Mouse (Mus musculus) left cerebral cortex, postnatal 25 days (tissue): ENCODE measurements around the gene Enox1. TPM values are rescaled to one million over a fixed set of nuclear protein-coding genes. Genes with fewer than 3 reads are reported as not detected.
A peak's percentile ranks its signal among the peaks of the same experiment; 100 is the strongest.

ENCODE experiments used
- DNase-seq, 2 experiments: peaks; one replicate each; pipeline ENCODE4 v3.0.0; 2022; ENCODE audit warnings: low spot score in 2 of 2, mixed read lengths in 1 of 2
- intact Hi-C: fragments of 180-260 bp; cut with DNase I; formaldehyde crosslinking; loops from one replicate; pipeline ENCODE4 v1.15.1; 2025
- total RNA-seq, 2 experiments: library from RNA; stranded (reverse); gene quantifications; 2 replicates each; pipeline ENCODE4 v1.2.3; 2021

The Enox1 gene
- total RNA-seq, 2 experiments from 2014 or later: 57.1 to 60.3 TPM

DNA sequence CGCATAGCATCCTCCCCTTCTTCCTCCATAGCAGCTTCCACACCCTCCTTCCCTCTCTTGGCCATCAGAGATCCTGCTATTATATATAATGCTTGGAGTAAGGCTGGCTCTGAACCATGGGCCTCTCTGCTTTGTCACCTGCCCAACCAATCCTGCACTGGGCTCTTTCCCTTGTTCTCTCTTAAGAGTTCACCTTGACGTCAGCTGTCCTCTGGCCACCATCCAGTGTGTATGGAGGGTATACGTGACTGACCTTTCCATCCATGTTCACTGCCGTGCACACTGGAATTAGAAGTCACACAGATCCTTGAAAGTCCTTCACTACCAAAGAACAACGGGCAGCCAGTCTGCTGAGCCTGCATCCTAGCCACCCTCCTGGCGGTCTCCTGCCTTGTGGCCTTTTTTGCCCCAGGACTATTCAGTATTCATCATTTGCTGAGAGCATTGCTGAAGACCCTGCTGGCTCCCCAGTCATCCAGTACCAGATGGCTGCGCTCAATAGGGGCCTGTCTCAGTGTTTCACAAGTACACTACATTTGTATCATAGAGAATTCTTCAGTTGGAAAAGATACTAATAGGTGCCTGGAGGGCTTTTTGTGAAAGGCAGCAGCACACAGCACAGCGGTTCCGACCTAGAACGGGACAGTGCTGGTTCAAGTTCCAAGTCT, 526.5 kb downstream of the Enox1 start:
- no peak for DNase-seq
- intact Hi-C loops: no loop called here

DNA sequence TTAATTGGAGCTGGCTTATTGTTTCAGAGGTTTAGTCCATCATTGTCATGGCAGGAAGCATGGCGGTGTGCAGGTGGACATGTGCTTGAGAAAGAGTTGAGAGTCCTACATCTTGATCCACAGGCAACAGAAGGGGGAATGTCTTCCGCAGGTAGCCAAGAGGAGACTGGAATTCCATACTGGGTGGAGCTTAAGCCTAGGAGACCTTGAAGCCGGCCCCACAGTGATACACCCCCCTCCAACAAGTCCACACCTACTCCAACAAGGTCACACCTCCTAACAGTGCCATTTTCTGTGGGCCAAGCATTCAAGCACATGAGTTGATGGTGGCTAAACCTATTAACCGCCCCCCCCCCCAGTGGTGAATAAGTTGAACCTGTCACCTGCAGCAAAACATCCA, 533.3 kb downstream of the Enox1 start:
- no peak for DNase-seq
- intact Hi-C loops: no loop called here

DNA sequence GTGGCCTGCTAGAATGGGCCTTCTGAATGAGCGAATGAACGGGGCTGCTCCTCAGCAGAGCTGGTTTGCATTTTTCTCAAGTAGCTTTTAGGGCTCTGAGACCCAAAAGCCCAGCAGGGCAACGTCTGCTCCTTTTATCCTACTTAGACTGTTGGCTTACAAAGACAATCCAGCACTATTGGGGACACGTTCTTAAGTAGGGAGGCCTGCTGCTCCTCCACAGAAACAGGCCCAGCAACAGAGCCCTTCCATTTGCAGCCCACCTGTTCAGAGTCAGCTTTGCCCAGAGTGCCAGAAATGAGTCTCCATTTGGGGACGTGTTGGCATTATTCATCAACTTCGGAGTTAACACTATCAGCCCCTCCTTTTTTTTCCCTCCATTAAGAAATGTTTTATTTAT, 548.4 kb downstream of the Enox1 start:
- intact Hi-C loops: no loop called here
- DNase-seq: no peak

DNA sequence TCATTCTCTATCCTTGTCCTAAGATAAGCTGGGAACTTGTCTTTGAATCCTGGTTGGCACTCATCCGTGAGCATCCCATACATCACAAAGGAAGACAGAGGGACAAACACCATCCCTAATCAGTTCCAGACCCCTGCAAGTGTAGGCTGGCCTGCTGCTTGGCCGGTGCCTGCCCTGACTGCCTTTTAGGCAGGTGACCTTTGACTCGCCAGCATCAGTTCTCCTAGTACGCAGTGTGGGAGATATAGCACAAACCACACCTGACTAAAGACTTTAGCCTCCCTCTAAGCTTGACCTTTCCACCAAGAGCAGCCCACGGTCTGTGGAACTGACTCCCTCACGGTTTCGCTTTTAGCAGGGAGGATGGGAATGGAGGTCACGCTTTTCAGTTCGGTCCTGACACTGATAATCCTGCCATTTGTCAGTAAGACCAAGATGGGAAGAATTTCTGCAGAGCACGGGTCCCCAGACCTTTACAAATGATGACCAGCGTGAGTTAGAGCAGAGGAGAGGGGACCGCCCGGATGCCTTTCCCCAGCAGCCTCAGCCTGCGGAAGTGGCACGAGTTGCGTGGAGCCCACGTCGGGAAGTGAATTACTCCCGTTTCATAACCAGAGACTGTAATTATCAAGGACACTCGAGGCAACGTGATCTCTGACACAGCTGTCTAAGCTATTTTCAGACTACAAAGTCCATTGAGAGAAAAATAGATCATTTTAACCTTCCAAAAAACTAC, 550.1 kb downstream of the Enox1 start:
- intact Hi-C loops: no loop called here
- no peak for DNase-seq

DNA sequence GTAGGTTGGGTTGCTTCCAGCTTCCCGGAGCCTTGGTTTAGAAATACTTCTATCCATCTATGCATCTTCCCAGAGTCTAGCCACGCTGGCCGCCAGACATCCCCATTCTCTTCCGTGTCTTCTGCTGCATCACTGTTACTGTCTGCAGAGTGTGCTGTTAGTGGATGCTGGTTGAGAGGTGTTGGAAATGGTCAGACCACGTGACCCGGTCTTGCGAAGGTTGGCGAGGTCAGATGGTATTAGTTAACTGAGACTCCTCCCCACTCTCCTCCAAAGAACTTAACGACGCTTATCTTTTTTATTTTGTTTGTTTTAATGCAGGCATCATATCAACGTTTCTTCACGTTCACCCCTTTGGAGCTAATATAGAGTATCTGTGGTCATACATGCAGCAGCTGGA, 550.7 kb downstream of the Enox1 start:
- intact Hi-C loops: no loop called here
- no peak for DNase-seq

DNA sequence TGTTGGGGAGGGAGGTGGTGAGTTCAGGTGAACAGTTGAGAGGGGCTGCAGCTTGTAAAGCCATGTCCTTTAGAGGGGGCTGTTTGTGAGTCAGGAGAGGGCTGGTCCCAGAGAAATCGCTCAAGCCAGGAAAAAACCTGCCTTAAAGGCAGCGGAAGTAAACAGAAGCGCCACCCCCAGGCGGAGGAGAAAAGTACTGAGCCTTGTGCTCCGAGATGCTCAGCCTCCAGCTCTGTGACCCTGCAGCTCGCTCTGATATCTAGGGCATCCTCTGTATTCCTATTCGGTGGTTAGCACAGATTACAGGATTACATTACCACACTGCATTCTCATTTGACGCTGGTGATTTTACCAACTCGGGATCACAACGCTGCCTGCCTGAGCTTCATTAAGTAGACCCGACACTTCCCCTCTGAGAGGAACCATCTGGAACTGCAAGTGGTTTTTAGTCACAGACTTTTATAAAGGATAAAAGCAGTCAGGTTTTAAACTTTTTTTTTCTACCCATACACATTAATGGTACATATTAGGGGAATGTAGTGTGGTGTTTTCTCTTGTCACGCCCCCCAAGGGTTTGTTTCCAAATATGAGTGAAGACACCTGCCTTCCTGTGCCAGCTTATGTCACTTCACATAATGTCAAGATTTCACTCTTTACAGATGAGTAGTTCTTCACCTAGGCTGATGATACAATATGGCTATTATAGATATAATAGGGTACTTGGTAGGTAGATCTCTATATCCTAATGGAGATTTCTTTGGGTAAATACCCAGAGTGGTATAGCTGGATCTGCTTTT, 552.0 kb downstream of the Enox1 start:
- intact Hi-C loops: no loop called here

DNA sequence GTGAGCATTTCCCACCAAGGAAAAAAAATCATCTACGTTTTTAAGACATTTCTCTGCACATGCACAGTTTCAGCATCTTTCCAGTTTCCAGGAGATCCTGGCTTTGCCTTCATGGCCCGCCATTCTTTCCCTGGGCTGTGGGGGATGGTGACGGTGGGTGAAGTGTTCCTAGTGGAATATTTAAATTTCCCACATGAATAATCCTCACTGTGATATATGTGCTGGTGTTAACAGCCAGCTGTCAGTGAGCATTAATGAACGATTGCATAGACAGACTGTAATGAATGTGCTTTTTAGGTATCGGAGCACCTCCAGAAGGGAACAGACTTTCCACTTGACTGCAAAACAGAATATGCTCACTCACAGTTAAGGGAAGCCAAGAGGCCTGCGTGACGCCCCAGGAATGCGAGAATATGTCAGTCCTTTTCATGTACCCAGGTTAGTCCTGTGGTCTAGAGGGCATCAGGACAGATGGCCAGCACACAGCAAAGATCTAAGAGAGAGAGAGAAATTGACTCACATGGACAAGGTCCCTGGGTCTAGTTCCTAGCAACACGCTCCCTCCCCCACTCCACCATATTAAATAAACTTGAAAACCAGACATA, 558.5 kb downstream of the Enox1 start:
- intact Hi-C loops: no loop called here
- no peak for DNase-seq

More for the DNA sequence above, 552.0 kb downstream of the Enox1 start:
- no peak for DNase-seq

DNA sequence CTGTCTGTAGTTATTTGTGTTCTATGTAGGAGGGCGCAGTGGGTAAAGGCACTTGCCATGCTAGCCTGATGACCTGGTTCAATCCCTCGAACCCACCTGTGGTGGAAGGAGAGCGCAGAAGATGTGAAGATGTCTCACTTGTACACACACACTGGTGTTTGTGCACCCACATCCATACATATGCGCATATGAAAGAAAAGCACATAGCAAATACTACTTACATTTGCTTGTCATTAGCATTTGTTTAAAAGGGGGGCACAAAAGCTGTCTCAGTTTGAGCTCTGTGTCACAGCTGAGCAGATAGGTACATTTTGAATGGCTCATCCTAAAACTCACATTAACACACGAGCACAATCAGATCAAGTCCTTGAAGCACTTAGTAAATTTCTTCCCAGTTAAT, 560.4 kb downstream of the Enox1 start:
- no peak for DNase-seq
- intact Hi-C loops: no loop called here

DNA sequence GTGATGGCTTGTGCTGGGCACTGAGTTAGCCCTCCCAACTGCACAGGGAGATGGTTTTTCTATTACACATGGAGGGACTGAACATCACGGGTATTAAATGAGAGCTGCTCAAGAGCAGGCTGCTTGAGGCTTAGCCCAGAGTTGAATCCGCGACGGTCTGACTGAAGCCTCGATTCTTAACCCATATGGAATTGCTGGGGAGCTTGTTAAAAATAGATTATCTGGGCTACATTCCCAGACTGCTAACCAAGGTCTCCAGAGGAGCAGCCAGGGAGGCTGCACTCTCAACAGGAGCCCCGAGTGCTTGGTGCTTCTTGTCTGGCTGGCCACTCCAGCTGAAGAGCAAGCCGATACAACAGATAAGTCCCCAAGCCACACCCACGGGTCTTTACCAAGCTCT, 562.3 kb downstream of the Enox1 start:
- intact Hi-C loops: no loop called here
- DNase-seq: no peak

DNA sequence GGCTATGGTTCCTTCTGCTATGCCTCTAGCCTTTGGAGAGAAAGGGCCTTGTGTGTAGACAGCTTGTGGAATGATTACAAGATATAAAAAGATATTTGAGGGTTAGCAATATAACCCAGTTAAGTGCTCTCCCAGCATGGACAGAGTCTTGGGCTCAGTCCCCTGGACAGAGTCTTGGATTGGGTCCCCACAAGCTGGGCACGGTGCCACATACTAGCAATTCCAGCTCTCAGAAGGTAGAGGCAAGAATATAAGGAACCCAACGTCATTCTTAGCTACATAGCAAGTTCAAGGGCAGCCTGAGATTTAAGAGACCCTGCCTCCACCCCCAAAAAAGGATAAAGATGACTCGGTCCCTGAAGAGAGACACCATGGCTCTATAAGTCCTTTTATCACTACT, 581.5 kb downstream of the Enox1 start:
- DNase-seq: no peak
- intact Hi-C loops: no loop called here

DNA sequence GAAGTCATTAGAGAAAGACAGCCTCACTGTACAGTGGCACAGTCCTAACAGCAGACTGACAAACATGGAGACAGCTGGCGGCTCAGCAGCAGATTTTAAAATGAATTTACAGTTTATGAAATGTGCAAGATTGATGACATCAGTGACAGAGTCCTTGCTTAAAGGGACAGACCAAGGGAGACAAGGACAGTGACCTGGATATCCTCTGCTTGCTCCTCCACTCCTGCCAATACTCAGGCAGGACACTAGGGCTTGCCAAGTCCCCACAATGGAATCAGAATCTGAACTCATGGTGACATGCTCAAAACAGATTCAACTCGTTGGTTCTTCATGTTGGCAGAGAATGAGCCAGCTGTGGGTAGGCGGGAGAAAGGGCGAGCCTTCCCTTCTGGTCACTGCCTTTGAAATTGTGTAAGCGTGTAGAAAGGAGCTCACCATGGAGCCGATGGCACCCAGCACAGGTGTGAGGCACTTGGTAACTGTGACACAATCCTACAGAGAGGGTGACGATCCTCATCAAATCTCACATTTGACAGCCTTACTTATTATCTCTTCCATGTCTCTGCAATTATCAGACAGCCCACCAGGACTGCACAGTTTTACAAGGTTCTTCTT, 582.3 kb downstream of the Enox1 start:
- DNase-seq: no peak
- intact Hi-C loops: no loop called here

DNA sequence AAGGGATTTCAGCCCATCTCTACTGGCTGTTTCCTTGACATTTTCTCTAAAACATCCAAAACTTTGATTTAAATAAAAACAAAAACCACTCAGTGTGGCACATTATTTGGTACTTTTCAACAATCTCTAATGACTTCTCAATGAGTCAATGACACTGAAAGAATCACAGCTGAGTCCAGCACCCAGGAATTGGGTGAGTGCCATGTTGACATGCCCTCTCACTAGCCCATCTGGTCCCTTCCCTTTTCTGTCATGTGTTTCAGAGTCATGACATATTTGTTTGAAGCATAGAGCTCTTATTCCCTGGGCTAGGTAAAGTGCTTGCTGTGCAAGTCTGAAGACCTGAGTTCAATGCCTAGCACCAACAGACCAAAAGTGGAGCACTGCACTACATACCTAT, 582.8 kb downstream of the Enox1 start:
- no peak for DNase-seq
- intact Hi-C loops: no loop called here

DNA sequence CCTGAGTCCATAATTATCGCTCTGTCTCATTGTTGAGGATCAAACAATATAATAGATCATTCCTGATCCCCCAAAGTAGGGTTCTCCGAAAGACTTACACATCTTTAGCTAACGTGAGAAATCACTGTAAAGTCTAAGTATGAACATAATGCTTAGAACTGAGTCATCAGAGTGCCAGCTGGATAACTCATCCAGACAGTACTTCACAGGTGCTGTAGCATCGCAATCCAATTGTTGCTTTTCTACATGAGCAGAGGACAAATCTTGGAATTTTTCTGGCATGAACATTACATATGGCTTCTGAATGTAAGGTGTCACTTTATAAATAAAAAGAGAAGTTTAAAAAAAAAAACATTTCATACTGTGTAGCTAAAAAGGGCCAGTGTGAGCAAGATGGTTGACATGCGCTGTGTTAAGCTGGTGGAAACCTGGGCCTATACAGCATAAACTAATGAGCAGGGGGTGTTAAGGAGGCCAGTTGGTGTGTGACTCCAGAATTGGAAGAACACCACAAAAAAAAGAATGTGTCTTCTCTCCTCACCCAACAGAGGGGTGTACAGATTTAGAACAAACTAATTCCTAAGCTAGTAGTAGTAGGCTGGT, 588.2 kb downstream of the Enox1 start:
- intact Hi-C loops: loop anchor here (5.0 kb wide), 2 partner anchors 73 to 597 kb away; no protein-coding TSS in a partner anchor
- DNase-seq: peak; percentile 31 to 82

DNA sequence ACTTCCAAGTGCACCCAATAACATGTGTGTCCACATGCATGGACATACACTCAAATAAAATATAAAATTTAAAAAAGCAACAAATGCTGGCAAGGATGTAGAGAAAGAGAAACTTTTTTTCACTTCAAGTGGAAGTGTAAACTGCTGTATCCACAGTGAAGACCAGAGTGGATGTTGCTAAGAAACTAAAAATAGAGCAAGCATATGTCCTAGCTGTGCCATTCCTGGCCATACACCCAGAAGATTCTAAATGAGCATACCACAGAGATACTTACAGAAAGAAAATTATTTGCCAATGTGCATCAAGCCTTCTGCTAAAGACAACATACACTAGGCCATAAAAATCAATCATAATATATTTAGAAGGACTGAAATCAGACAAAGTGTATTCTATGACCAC, 592.4 kb downstream of the Enox1 start:
- DNase-seq: peak in 1 of 2 experiments; percentile 70
- intact Hi-C loops: loop anchor here (1.0 to 5.0 kb wide), 2 partner anchors 19 to 68 kb away; no protein-coding TSS in a partner anchor

Other genes starting within 250 kb of the Enox1 start
- under 1 TPM; 0.94 to 0.99 TPM for gene Ccdc122, start 120.0 kb upstream of the Enox1 start, total RNA-seq
- gene Lacc1, start 119.9 kb upstream of the Enox1 start, total RNA-seq: 1 to 10 TPM; 3.3 to 4.8 TPM